Mouse (Mus musculus) kidney, adult 8-10 months (tissue): Measurements from ENCODE around the gene Atp6v0d1.

Experiments used
- DNase-seq, 2 experiments: peaks; one replicate each; pipeline ENCODE4 v3.0.0; 2022

Atp6v0d1 gene

DNA sequence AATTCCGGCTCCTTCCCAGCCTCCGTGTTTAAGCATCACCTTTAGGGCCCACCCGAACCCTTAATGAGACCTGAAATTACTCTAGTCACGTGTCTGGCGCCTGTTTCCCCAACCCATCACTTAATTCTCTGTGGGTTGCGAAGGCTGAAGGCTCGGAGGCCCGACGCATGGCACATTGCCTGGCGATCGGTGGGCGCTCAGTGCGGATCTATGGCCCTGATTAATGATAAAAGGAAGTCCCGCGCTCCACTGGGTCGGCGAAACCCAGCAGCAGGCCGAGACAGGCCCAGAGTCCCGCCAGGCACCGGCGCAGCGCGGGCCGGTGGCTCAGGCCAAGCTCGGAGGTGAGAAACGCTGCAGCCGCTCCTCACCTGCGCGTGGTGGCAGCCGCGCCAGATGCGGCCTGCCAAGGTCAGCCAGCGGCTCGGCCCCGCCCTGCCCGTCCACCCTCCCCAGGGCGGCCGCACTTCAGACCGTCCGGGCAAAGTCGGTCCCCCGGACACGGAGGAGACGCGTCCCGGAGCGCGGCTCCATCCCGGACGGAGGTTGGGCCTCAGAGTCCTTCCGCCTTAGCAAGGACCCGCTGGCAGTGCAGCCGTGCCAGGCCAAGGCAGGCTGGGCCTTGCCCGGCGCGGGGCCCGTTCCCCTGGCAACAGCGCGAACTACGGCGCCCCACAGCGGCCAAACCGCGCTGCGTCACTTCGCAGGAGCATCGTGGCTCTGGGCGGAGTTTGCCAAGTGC, 69.2 kb downstream of the Atp6v0d1 start, which contains the start of gene Zdhhc1:
Gene Zdhhc1 (minus strand): TSS at position 464 of the 742 bp plus-strand sequence.
- peak; percentile 84 to 89 for DNase-seq

DNA sequence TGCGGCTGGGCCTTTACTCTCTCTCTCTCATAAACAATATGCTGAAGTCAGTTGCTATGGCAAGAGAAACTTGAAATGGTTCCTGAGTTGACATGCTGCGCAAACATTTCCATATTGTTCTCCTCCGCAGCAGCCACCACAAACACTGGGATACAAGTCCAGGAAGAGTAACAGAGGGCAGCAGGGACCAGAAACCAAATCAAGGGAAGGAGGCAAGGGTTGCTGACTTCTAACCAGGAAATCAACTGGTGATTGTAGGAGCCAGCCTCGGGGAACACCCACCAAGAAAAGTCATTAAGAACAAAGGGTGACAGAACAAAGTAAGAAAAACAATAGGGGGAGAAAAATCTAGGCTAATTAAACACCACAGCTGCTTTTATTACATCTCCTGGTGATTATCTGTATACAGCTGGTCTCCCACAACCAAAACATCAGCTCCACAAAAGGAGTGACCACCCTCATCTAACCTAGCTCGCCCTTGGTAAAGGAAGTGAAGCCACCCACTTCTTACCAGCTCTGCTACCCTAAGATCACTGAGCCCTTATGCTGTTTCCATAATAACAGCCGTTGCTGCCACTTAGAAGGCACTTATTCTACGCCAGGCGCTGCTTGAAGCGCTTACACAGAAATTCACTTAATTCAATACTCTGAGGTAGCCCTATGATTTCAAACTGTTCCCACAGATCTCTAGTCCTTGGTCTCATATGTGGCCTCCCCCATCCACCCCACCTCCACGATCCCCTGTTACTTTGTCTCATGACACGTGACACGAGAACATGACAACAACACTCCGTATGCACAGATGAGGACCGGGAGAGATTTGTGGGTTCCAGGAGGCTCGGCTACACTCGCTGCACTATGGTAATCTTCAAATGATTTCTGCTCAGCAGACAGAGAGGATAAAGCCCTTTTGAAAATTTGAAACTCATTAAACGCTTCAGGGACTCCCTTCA, 70.2 kb downstream of the Atp6v0d1 start:
- DNase-seq, result no peak

DNA sequence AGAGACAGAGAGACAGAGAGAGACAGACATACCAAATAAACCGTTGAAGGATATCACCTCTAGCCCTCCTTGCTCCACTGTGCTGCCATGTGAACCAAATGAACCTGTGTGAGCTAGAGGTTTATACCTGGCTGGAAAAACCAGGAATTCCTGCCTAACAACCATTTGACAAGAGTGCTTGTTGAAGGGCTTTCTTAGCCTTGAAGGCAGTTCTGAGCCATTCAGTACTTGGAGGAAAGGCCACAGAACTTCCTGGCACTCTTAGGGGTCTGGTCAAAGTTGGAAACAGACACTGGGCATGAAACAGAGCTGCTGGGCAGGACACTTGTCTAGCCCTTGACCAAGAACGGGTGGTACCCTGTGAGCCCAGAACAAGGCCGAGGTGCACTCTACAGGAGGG, 71.3 kb downstream of the Atp6v0d1 start:
- DNase-seq, result no peak

DNA sequence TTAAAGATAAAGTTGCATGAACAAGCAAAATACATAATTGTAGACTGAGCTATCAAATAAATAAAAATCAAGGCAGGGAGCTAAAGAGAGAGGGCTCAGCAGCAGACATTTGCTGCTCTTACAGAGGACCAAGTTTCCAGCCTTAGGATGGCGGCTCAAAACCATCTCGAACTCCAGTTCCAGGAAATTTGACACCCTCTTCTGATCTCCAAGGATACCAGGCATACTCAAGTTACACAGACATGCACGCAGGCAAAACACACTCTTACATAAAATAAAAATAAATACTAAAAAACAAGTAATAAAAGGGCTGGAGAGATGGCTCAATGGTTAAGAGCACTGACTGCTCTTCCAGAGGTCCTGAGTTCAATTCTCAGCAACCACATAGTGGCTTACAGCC, 72.4 kb downstream of the Atp6v0d1 start:
- DNase-seq, result no peak

DNA sequence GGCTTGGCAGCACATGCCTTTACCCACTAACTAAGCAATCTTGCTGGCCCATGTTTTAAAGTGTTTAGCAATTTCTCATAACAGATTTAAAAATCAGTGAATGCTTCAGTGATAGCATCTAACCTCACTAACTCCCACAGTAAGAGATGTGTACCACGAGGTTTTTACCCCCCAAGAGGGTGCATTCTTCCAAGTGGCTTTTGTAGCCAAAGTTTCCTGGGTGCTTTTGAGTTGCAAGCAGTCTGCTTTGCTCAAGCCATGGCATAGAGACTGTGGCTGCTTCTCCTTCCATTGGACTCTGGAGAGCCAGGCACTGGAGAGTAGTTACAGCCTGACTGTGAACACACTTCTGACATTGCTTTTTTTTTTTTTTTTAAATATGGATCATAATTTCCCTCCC, 76.6 kb downstream of the Atp6v0d1 start:
- DNase-seq, result no peak

DNA sequence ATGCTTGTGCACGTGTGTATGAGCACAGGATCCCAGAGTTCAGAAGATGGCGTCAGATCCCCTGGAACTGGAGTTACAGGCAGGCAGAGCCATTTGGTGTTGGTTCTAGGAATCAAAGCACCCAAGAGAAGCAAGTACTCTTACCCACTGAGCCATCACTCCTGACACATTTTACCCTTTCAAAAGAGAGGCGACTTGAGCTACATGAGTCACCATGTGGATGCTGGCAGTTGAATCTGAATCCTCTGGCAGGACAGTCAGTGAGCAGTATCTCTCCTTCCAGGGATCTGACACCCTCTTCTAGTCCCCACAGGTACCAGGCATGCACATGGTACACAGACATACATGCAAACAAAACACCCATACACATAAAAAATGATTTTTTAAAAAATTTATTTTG, 77.8 kb downstream of the Atp6v0d1 start:
- DNase-seq, result no peak

DNA sequence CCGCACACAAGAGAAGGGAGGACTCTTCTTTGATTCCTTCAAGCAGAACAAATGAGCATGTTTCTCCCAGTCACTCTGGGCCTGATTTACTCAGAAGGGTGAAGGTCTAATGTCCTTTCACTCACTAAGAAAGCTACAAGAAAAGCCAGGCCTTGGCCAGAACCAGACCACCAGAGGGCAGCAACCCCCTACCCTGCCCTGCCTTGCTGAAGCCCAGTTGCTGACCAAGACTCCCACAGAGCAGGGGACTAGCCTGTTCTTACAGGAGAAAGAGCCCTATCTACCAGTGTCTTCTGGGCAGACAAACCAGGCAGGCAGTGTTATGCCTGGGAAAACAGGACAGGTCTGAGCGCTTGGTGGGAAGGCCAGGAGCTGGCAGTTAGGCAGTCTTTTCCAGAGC, 81.5 kb downstream of the Atp6v0d1 start:
- peak; percentile 83 to 92 for DNase-seq

DNA sequence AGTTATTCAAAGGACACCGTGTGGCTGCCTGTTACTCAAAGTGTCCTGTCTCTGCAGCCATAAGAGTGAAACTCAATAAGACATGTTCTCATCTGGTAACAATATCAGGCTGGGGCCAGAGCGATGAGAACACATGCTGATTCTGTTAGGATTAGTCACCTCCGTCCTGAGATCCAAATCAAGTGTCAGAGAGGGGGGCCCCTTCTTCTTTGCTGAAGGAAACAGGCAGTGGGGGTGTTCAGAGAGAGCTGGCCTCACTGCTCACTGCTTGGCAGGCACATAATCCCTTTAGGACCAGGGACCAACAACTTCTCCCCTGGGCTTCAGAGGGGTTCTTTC, 81.8 kb downstream of the Atp6v0d1 start:
- DNase-seq, result no peak

DNA sequence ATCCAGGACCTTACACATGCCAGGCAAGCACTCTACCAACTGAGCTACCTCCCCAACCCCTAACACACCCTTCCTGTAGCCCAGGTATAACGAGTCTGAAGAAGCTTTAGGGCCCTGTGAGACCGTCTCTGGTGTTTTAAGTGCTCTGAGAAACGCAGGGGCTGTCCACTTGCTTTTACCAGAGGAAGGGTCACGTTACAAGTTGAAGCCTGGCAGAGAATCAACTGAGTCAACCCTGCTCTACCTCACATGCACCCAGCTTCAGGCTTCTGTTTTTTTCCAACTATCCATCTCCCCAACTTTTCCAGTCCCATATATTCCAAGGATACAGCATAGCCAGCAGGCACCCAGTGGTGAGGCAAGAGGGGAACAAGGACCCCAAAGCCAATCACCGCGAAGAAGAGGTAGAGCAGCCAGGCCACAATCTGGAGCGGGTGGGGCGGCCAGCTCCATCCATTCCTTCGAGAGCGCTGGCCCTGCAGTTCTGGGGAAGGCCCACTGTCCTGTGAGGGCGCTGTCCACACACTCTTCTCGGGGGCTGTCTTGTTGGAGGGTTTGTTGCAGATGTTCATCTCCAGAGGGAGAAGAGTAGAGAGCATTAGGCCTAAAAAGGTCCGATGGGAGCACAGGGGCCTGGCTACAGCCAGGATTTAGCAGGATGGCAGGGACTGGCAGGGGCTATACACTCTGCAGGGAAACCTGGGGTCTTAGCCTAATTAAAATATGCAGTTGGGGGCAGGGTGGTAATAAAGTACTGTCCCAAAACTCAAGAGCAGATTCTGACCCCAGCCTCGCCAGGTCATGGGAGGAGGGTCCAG, 82.4 kb downstream of the Atp6v0d1 start:
- DNase-seq, result peak in 1 of 2 experiments; percentile 33

DNA sequence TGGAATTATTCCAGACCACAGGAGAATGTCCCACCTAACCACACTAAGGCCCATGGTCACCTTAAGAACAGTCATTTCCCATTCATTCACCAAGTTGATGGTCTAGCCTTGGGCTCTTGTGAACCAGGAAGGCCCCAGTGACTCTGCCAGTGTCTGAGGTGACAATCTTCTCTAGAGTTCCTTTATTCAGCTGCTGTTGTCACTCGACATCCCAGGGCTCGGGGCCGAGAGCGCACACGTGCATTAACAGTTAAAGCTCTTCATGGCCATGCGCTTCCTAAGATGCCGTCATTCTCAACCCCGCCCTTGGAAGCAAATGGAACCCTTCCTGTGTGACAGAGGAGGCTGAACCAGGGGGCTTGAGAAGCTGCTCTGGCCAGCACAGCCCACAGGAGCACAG, 83.7 kb downstream of the Atp6v0d1 start:
- DNase-seq, result no peak

DNA sequence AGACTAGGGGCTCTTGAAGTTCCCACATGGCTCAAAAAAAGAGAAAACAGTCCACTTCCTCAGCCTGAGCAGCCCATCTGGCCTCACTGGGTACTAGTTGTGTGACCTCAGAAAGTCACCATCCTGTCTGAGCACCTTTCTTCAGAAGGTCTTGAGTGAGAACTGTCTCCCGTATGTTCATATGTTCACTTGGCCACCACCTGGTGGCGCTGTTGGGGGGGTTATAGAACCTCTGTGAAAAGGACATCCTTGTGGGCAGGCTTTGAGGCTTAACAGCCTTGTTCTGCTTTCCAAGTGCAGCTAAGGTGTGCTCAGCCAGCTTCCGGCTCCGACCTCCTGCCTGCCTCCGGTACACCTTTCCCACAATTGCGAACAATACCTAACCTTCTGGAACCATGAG, 84.4 kb downstream of the Atp6v0d1 start:
- no peak for DNase-seq

DNA sequence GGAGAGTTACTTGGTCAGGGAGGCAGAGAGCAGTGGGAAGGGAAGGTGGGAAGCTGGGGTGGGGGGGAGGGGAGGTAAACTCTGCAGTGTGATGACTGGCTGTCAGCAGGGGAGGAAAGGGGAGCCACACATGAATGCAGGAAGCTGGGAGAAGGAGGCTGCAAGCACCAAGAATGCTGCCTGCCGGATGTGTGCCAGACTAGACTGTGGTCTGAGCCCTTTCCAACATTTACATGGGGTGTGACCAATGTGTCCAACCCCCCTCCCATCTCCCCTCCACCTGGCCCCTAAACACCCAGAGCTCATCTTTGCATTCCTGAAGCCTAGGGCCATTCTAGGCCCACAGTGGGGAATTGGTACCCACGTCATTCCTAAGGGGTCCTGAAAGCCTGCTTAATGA, 84.8 kb downstream of the Atp6v0d1 start:
- DNase-seq, result no peak

DNA sequence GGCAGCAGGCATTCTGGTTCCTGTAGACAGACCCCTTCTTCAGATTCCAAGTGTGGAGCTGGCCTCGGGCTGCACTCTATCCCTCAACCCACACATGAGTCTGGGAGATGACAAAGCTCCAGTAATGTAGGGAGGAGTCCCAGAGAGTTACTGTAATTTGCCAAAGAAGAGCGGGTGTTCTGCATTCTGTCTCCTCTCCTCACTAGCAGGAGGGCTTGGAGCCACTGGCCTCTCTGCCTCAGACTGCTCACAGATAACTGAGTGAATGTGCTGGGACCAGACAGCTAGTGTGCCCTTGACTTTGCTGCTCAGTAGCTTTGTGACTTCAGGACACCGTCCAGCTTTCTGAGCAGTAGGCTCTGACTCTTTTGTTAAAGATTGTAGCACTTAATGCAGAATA, 88.1 kb downstream of the Atp6v0d1 start:
- DNase-seq, result no peak

DNA sequence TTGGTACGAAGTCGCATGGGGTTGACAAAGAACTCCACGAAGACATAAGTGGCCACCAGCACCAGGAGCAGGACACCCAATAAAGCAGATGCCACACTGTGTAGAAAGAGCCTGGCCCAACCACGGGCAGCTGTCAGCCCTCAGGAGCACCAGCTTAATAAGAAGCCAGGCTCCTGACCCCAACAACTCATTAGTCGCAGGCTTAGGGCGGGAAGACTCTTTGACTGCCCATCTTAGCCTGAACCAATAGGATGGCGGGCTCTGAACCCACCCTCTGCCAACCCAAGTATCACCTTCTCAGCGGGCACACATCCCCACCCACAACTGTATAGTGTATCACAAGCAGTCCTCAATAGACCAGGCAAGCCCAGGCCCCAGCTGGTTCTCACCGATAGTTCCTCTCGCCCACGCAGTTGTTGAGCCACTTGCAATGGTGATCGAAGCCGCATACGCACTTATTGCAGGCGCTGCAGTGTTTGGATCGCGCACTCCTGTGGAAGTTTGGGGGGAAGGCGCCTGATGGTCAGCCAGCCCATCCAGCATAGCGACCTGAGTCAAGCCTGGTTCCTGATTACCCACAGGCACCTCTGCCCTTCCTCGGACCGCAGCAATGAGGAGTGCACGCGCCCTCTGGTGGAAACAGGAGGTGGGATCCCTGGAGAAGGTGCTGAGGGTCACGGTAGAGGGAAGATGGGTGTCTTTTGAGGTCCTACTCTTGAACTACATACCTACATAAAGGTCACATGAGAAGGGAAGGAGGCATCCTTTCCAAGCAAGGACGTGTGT, 89.0 kb downstream of the Atp6v0d1 start:
- peak; percentile 53 to 59 for DNase-seq

DNA sequence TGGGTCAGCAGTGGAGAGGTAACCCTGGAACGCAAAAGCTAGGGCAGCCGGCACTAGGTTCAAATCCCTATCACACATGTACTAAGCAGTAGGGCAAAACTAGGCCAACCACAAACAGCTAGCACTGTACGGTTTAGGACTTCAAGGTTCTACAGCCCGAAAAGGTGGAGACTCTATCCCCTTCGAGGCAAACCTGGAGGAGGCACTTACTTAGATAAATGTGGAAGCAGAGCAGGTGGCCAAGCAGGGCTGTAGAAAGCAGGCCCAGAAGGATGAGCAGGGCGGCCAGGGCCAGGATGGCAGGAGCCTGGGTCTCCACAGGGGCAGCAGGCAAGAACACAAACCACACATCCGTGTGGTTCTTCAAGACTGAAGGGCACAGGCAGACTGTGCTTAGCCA, 89.7 kb downstream of the Atp6v0d1 start:
- no peak for DNase-seq

DNA sequence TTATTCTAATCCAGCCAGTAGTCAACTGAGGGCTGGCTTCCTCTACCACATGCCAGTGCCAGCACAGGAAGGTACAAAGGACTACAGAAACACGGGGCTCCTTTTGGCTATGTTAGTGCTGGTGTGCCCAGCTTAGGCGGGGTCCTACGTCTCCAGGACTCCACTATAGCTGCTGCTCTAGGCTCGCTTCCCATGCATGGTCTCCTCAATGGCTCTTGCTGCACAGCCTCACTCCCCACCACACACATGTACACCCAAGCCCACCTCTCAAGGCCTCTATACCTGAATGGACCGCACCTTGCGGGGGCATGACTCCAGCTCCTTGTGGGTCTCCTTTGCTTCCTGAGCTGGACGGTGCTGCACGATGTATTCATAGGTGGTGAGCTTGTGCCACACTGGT, 90.1 kb downstream of the Atp6v0d1 start:
- no peak for DNase-seq

DNA sequence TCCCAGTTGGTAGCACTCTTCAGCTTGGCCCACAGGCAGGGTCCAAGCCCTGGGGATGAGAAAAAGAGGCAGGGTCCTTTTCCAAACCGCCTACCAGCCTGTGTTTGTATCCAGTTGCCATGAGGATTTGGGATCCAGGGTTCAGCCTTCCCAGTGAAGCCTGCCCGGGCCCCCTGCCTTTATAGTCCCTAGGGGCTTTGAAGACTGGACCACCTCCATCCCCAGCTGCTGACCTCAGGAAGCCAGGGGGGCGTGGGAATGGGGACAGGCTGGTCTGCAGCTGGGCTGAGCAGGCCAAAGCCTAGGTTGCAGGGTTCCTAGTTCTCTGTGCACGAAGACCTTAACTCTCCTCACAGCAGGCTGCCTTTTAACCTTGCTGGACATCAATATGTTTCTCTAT, 90.6 kb downstream of the Atp6v0d1 start:
- DNase-seq, result no peak

DNA sequence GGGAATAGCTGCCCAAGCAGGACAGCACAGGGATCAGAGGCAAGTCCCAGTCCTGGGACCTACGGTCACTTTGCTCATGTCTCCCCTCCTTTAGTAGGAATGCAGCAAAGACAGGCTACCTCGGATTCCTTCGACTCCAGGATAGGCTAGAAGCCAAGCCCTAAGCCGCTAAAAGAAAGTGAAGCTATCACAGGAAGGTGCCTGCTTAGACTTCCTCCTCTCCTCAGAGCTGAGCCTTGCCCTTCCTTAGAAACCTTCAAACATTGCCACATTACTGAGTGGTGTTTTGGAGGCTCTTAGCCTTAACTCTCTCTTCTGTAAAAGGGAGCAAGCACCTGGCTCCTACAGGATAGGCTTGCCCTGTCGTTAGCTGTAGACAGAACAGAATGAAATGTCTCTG, 91.2 kb downstream of the Atp6v0d1 start:
- no peak for DNase-seq
